ENCODE assay signal across 9 mouse cellular contexts in genomic region chr16:35479301-35479700, GRCm38 (mm10). TPM values are rescaled to one million over a fixed set of nuclear protein-coding genes. Genes with fewer than 3 reads are reported as not detected.
A peak's percentile ranks its signal among the peaks of the same experiment; 100 is the strongest.
DNase-seq lines count a peak whose midpoint lies in the region; ATAC-seq and TF ChIP-seq lines count a peak whose summit lies in the region.
"Had no signal": no experiment of that assay in that cellular context is flagged by ENCODE, and none has a peak within 500 bp of the region (broad histone marks: within the 10 kb centered on the region; RNA-seq: fewer than 3 reads in every experiment).

No protein-coding gene starts in this region.

- H3K4me3 ChIP-seq in forebrain, embryonic 12.5 days (replicated peaks) = no peak overlapping the region
- H3K4me3 ChIP-seq in forebrain, embryonic 10.5 days = no peak overlapping the region
- no peak overlapping the region for H3K4me3 ChIP-seq in limb, embryonic 14.5 days (replicated peaks; ENCODE audit: low read length)
- no peak overlapping the region for H3K4me3 ChIP-seq in limb, embryonic 10.5 days
- H3K4me3 ChIP-seq in intestine, embryonic 15.5 days (replicated peaks) = no peak overlapping the region

- no peak for ATAC-seq in forebrain, embryonic 12.5 days (ENCODE audit: low FRiP score)
- no peak for ATAC-seq in limb, embryonic 14.5 days (ENCODE audit: low FRiP score, low read depth)
- ATAC-seq in intestine, embryonic 15.5 days = no peak
- ATAC-seq: liver, postnatal 0 days had no signal

- TF ChIP-seq POLR2A in limb, embryonic 14.5 days (IDR thresholded peaks at IDR 0.05; ENCODE audit: borderline replicate concordance, extremely low read depth, insufficient read depth, insufficient read length) = no peak

- peak overlapping the region; percentile 57; the same call in 1 of the 2 replicates for H3K27ac ChIP-seq in forebrain, embryonic 12.5 days
- no peak overlapping the region for H3K27ac ChIP-seq in forebrain, embryonic 10.5 days
- no peak overlapping the region for H3K27ac ChIP-seq in limb, embryonic 14.5 days (replicated peaks; ENCODE audit: low read depth, low read length)
- no peak overlapping the region for H3K27ac ChIP-seq in limb, embryonic 10.5 days
- no peak overlapping the region for H3K27ac ChIP-seq in intestine, embryonic 15.5 days

- 58% methylated on average over 6 of the region's 6 CpGs for whole genome bisulfite sequencing in forebrain, embryonic 12.5 days
- WGBS in forebrain, embryonic 10.5 days = 82% methylated on average over 6 of the region's 6 CpGs
- 60% methylated on average over 6 of the region's 6 CpGs for WGBS in limb, embryonic 14.5 days
- WGBS in limb, embryonic 10.5 days = 90% methylated on average over 5 of the region's 6 CpGs
- 72% methylated on average over 6 of the region's 6 CpGs for WGBS in intestine, embryonic 15.5 days

- DNase-seq in forebrain, embryonic 10.5 days (ENCODE audit: extremely low spot score, low spot score) = no peak
- peak; percentile 38 for DNase-seq in limb, embryonic 14.5 days (ENCODE audit: low spot score)
- no peak for DNase-seq in limb, embryonic 10.5 days (ENCODE audit: low spot score)
- peak; percentile 44 for DNase-seq in MN1 (ENCODE audit: low spot score)
- peak; percentile 90 for DNase-seq in adipocyte (ENCODE audit: low spot score)
- DNase-seq: gastrocnemius, postnatal 36 days; liver, postnatal 0 days had no signal

- no peak overlapping the region for H3K9ac ChIP-seq in forebrain, embryonic 12.5 days
- H3K9ac ChIP-seq in limb, embryonic 14.5 days (ENCODE audit: low read depth, low read length, severe bottlenecking) = no peak overlapping the region
- H3K9ac ChIP-seq in intestine, embryonic 15.5 days = no peak overlapping the region
- H3K9ac ChIP-seq: liver, postnatal 0 days had no signal

- H3K4me2 ChIP-seq in forebrain, embryonic 12.5 days = no peak overlapping the region
- H3K4me2 ChIP-seq in limb, embryonic 14.5 days (replicated peaks; ENCODE audit: low read depth, low read length, severe bottlenecking) = no peak overlapping the region
- H3K4me2 ChIP-seq in intestine, embryonic 15.5 days (replicated peaks) = no peak overlapping the region

- H3K27me3 ChIP-seq in forebrain, embryonic 12.5 days = no peaks in the 10 kb centered on the region
- no peaks in the 10 kb centered on the region for H3K27me3 ChIP-seq in forebrain, embryonic 10.5 days (ENCODE audit: poor library complexity, severe bottlenecking)
- no peaks in the 10 kb centered on the region for H3K27me3 ChIP-seq in limb, embryonic 14.5 days (ENCODE audit: control insufficient read depth, insufficient read depth, low read length)
- H3K27me3 ChIP-seq in limb, embryonic 10.5 days (ENCODE audit: low read depth, poor library complexity, severe bottlenecking) = no peaks in the 10 kb centered on the region
- H3K27me3 ChIP-seq in intestine, embryonic 15.5 days (replicated peaks) = no peaks in the 10 kb centered on the region

- no peaks in the 10 kb centered on the region for H3K36me3 ChIP-seq in forebrain, embryonic 12.5 days (replicated peaks)
- peaks cover 3% of the 10 kb centered on the region for H3K36me3 ChIP-seq in forebrain, embryonic 10.5 days (replicated peaks)
- peaks cover 5% of the 10 kb centered on the region; the same call in 1 of the 2 replicates for H3K36me3 ChIP-seq in limb, embryonic 14.5 days (ENCODE audit: control insufficient read depth, insufficient read depth, low read length)
- H3K36me3 ChIP-seq in limb, embryonic 10.5 days = peaks cover 12% of the 10 kb centered on the region
- H3K36me3 ChIP-seq in intestine, embryonic 15.5 days = no peaks in the 10 kb centered on the region

- H3K9me3 ChIP-seq in forebrain, embryonic 12.5 days = no peaks in the 10 kb centered on the region
- H3K9me3 ChIP-seq in forebrain, embryonic 10.5 days = no peaks in the 10 kb centered on the region
- no peaks in the 10 kb centered on the region for H3K9me3 ChIP-seq in limb, embryonic 14.5 days (ENCODE audit: control insufficient read depth, low read length)
- no peaks in the 10 kb centered on the region for H3K9me3 ChIP-seq in limb, embryonic 10.5 days (replicated peaks)
- no peaks in the 10 kb centered on the region for H3K9me3 ChIP-seq in intestine, embryonic 15.5 days

- H3K4me1 ChIP-seq in forebrain, embryonic 12.5 days = peaks cover 15% of the 10 kb centered on the region
- H3K4me1 ChIP-seq in forebrain, embryonic 10.5 days = peaks cover 8% of the 10 kb centered on the region
- H3K4me1 ChIP-seq in limb, embryonic 14.5 days (ENCODE audit: control insufficient read depth, insufficient read depth, low read length) = no peaks in the 10 kb centered on the region; the same call in 1 of the 2 replicates
- H3K4me1 ChIP-seq in limb, embryonic 10.5 days = peaks cover 9% of the 10 kb centered on the region
- no peaks in the 10 kb centered on the region for H3K4me1 ChIP-seq in intestine, embryonic 15.5 days (replicated peaks)

RNA-seq across cellular contexts. Expression of gene Pdia5, which starts 11.4 kb away (rescaled TPM):
- polyA plus RNA-seq in forebrain, embryonic 12.5 days (2016; fragmentation: Nextera tagmentation; extraction: Ambion mirVana) = 15.8 and 17.0 TPM in 2 replicates
- polyA plus RNA-seq in forebrain, embryonic 10.5 days (2016; fragmentation: Nextera tagmentation; extraction: Ambion mirVana) = 19.1 and 22.7 TPM in 2 replicates
- polyA plus RNA-seq in limb, embryonic 14.5 days (2012; rRNA removed) = 39.5 and 49.2 TPM in 2 replicates
- 22.2 and 24.9 TPM in 2 replicates for polyA plus RNA-seq in limb, embryonic 14.5 days (2014; fragmentation: Nextera tagmentation; extraction: Ambion mirVana)
- polyA plus RNA-seq in limb, embryonic 10.5 days (2016; fragmentation: Nextera tagmentation; extraction: Ambion mirVana) = 21.2 and 24.2 TPM in 2 replicates
- polyA plus RNA-seq in intestine, embryonic 15.5 days (2015; fragmentation: Nextera tagmentation; extraction: Ambion mirVana) = 50.1 and 59.3 TPM in 2 replicates

Comparison
In these comparisons a context has a peak if more than half of its experiments do, and no peak if none do; other contexts are left out.
1. DNase-seq: peak in limb, embryonic 14.5 days (single experiment), MN1 (single experiment) and adipocyte (single experiment); none in forebrain, embryonic 10.5 days (single experiment) and limb, embryonic 10.5 days (single experiment).